Mouse (Mus musculus) CH12.LX (cell line): Measurements from ENCODE around the gene Gm20547. TPM values are rescaled to one million over a fixed set of nuclear protein-coding genes. Genes with fewer than 3 reads are reported as not detected.
"Not testable (repeated sequence)": the region's sequence is repeated elsewhere in the genome, so short reads cannot be mapped to it uniquely, and the experiment has no call there.

Experiments
- DNase-seq: peaks from one replicate; pipeline ENCODE4 v3.0.0-alpha.2; 2013; ENCODE audit errors: extremely low read depth
- H3K27ac ChIP-seq: 2 replicates; pipeline ENCODE4 v1.5.1; 2012; ENCODE audit warnings: low read depth, mild to moderate bottlenecking, control low read depth, moderate library complexity; ENCODE audit not compliant: insufficient read depth
- H3K27me3 ChIP-seq: replicated peaks from 2 replicates; pipeline ENCODE3; 2012; ENCODE audit warnings: inconsistent platforms
- H3K36me3 ChIP-seq, 2 experiments: replicated peaks in 1 of 2; 2 replicates each; pipeline versions ENCODE3 to v1.6.1; 2012; ENCODE audit warnings: inconsistent platforms in 1 of 2, low read length in 1 of 2, mild to moderate bottlenecking in 1 of 2, mixed read lengths in 1 of 2, moderate library complexity in 1 of 2; ENCODE audit not compliant: control insufficient read depth in 1 of 2, insufficient read depth in 1 of 2
- H3K4me1 ChIP-seq, 2 experiments: 2 replicates each; pipeline ENCODE4 v1.6.1; 2012; ENCODE audit warnings: inconsistent platforms in 1 of 2, moderate library complexity in 1 of 2; ENCODE audit not compliant: insufficient read depth in 2 of 2, control insufficient read depth in 1 of 2
- H3K4me2 ChIP-seq: 2 replicates; pipeline ENCODE4 v1.6.1; 2012; ENCODE audit warnings: low read depth, mild to moderate bottlenecking, control low read depth; ENCODE audit not compliant: poor library complexity, insufficient read depth, severe bottlenecking
- H3K4me3 ChIP-seq, 3 experiments: fragments of 150-350 bp in 1 of 3; sonication (generic) in 1 of 3; replicated peaks in 1 of 3; 2 replicates each; pipeline versions ENCODE3 to v1.5.1; 2011 to 2012; ENCODE audit warnings: low read depth in 2 of 3, low read length in 2 of 3, mild to moderate bottlenecking in 2 of 3, moderate library complexity in 2 of 3, control low read depth in 1 of 3, improper control_type of control experiment in 1 of 3, inconsistent platforms in 1 of 3, mixed read lengths in 1 of 3; ENCODE audit not compliant: poor library complexity in 1 of 3
- H3K79me2 ChIP-seq: replicated peaks from 2 replicates; pipeline ENCODE4 v1.6.1; 2012; ENCODE audit warnings: mild to moderate bottlenecking, moderate library complexity; ENCODE audit not compliant: control insufficient read depth, poor library complexity, insufficient read depth, severe bottlenecking; ENCODE audit errors: extremely low read depth
- H3K9ac ChIP-seq: 2 replicates; pipeline ENCODE4 v1.6.1; 2012; ENCODE audit warnings: low read depth, mild to moderate bottlenecking, control low read depth, moderate library complexity; ENCODE audit not compliant: insufficient read depth
- H3K9me3 ChIP-seq: replicated peaks from 2 replicates; pipeline ENCODE3; 2012; ENCODE audit warnings: low read length, inconsistent platforms, mixed read lengths
- CHD1 ChIP-seq: IDR thresholded peaks from 2 replicates; pipeline ENCODE4 v1.6.1; 2012; ENCODE audit warnings: low read depth, low read length, improper control_type of control experiment, inconsistent platforms
- GABPA ChIP-seq: IDR thresholded peaks from 2 replicates; pipeline ENCODE4 v1.6.1; 2012; ENCODE audit warnings: low read depth, low read length, improper control_type of control experiment, inconsistent platforms; ENCODE audit not compliant: insufficient replicate concordance
- JUND ChIP-seq: conservative IDR thresholded peaks from 2 replicates; pipeline ENCODE4 v1.6.1; 2011; ENCODE audit warnings: low read depth, low read length, improper control_type of control experiment
- MAX ChIP-seq: IDR thresholded peaks from 2 replicates; pipeline ENCODE4 v1.6.1; 2011; ENCODE audit warnings: low read length, improper control_type of control experiment
- MYC ChIP-seq: IDR thresholded peaks from 2 replicates; pipeline ENCODE4 v1.6.1; 2011; ENCODE audit warnings: low read depth, mild to moderate bottlenecking, improper control_type of control experiment, low read length
- NELFE ChIP-seq: IDR thresholded peaks from 2 replicates; pipeline ENCODE4 v1.6.1; 2011; ENCODE audit warnings: low read depth, low read length, improper control_type of control experiment
- NRF1 ChIP-seq: IDR thresholded peaks from 2 replicates; pipeline ENCODE4 v1.6.1; 2014; ENCODE audit warnings: low read depth, mild to moderate bottlenecking, inconsistent platforms, low read length, improper control_type of control experiment, moderate library complexity
- PAX5 ChIP-seq: IDR thresholded peaks from 2 replicates; pipeline ENCODE4 v1.6.1; 2012; ENCODE audit warnings: low read length, inconsistent platforms, mixed read lengths
- RAD21 ChIP-seq: IDR thresholded peaks from 2 replicates; pipeline ENCODE4 v1.6.1; 2011; ENCODE audit warnings: low read depth, mild to moderate bottlenecking, low read length, improper control_type of control experiment, moderate library complexity
- SMC3 ChIP-seq: IDR thresholded peaks from 2 replicates; pipeline ENCODE4 v1.6.1; 2011; ENCODE audit warnings: low read depth, low read length, improper control_type of control experiment
- TBP ChIP-seq: conservative IDR thresholded peaks from 2 replicates; pipeline ENCODE4 v1.6.1; 2011; ENCODE audit warnings: low read depth, low read length, improper control_type of control experiment
- USF1 ChIP-seq: IDR thresholded peaks from 2 replicates; pipeline ENCODE4 v1.6.1; 2014; ENCODE audit warnings: low read depth, mild to moderate bottlenecking, inconsistent platforms, low read length, improper control_type of control experiment
- USF2 ChIP-seq: conservative IDR thresholded peaks from 2 replicates; pipeline ENCODE4 v1.6.1; 2011; ENCODE audit warnings: low read depth, low read length, improper control_type of control experiment
- ZKSCAN1 ChIP-seq: IDR thresholded peaks from 2 replicates; pipeline ENCODE4 v1.6.1; 2012; ENCODE audit warnings: low read depth, inconsistent platforms, low read length, improper control_type of control experiment, borderline replicate concordance
- ZNF384 ChIP-seq: IDR thresholded peaks from 2 replicates; pipeline ENCODE4 v1.6.1; 2012; ENCODE audit warnings: low read depth, low read length, improper control_type of control experiment, inconsistent platforms
- dilution Hi-C: fragments of 300-500 bp; cut with MboI; formaldehyde crosslinking; loops from 2 replicates; pipeline ENCODE4 v1.14.3; 2020; ENCODE audit warnings: low sequenced_read_pairs; ENCODE audit not compliant: extremely low pct_unique_long_range_greater_than_20kb, extremely low pct_ligation_motif_present
- in situ Hi-C: fragments of 300-500 bp; cut with MboI; formaldehyde crosslinking; loops from 3 replicates; pipeline ENCODE4 v1.14.3; 2019; ENCODE audit warnings: low sequenced_read_pairs, low pct_ligation_motif_present, low pct_unique_long_range_greater_than_20kb, mixed read lengths
- polyA plus RNA-seq: library from polyadenylated mRNA; unstranded; fragments of >175 nt; gene quantifications from 2 replicates; pipeline ENCODE4 v1.2.1, GENCODE M21; 2012; ENCODE audit warnings: low read depth; ENCODE audit not compliant: insufficient read length
- total RNA-seq, 2 experiments: library from RNA; depleted of rRNA; stranded (reverse); fragments of 300-350 nt in 1 of 2; fragments of >200 nt in 1 of 2; gene quantifications; 2 replicates each; pipeline ENCODE4 v1.2.3; 2012 to 2014

Gm20547 gene
- total and polyA plus RNA-seq, 3 experiments: not detected

DNA sequence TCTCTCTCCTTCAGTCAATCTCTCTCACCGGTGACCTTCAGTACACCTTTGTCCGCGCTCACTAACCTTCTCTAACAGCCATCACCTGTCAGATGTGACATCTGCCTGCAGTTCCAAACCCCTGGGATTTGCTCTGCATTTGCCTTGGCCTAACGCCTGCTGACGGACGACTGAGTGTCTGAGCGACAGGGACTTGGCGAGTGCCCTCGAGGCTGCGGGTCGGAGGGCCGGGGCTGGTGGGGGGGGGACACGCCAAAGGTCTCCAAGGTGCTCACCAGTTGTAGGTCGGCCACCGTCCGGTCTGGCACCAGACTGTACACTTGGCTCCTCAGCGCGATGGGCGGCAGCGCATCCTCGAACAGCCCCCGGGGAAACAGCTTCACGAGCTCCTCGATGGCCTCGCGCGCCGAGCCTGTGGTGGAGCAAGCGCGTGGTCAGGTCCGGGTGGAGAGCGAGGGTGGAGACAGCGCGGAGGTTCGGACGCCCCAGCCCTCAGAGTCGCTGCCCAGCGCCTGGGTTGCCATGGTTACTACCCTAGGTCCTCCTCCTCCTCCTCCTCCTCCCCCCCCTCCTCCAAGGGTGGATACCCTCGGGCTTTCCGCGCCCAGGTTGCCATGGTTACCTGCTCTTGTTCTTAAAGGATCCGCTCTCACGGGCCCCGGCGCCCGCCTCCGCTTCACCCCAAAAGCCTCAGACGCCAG is 45.5 kb downstream of the Gm20547 start:
- DNase-seq: no peak
- Histone ChIP-seq H3K27me3 (no peaks in the 10 kb centered on the region), H3K27ac (no peak overlapping the region), H3K9me3 (peaks cover 5% of the 10 kb centered on the region), H3K36me3 (peaks cover 41 to 68% of the 10 kb centered on the region in 2 experiments), H3K9ac (peak overlapping the region; percentile 22), H3K4me3 (peak overlapping the region; percentile 77 to 91 (median 87)), H3K4me2 (peak overlapping the region; percentile 80), H3K4me1 (peaks cover 7 to 28% of the 10 kb centered on the region in 2 experiments; a peak in 3 of 4 replicates), H3K79me2 (peaks cover 3% of the 10 kb centered on the region; the same call in 1 of the 2 replicates)
- dilution Hi-C loops: no loop called here
- no peak for TF ChIP-seq CHD1
- TF ChIP-seq JUND: no peak
- no peak; the same call in 1 of the 2 replicates for TF ChIP-seq NRF1
- no peak for TF ChIP-seq USF1
- TF ChIP-seq GABPA: no peak
- no peak for TF ChIP-seq RAD21
- no peak for TF ChIP-seq ZNF384
- no peak for TF ChIP-seq ZKSCAN1
- no peak for TF ChIP-seq MYC
- TF ChIP-seq SMC3: no peak
- TF ChIP-seq USF2: no peak
- no peak for TF ChIP-seq MAX
- no peak for TF ChIP-seq NELFE
- no peak for TF ChIP-seq TBP
- no peak for TF ChIP-seq PAX5
- in situ Hi-C loops: no loop called here

DNA sequence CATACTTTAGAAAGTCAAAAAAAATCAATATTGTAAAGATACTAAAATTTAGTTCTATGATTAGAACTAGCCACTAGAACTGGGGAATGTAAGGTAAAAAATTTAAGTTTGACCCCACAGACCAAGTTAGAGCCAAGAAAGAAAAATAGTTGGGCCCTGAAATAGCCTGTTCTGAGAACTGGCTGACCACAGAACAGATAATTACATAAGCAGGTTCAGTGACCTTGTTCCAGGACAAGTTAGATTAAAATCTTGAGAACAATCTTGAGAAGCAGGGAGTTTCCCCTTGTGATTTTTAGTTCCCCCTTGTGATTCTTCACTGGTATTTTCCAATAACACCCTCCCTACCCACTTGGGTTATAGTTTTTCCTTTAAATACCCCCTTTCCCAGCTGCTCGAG is 51.1 kb downstream of the Gm20547 start:
- H3K4me1 ChIP-seq, H3K4me3 ChIP-seq, H3K27me3 ChIP-seq, H3K9ac ChIP-seq, H3K27ac ChIP-seq, in situ Hi-C loops, H3K79me2 ChIP-seq, H3K4me2 ChIP-seq, DNase-seq, dilution Hi-C loops: not testable (repeated sequence)
- Histone ChIP-seq H3K36me3 (peaks cover 50 to 73% of the 10 kb centered on the region in 2 experiments), H3K9me3 (peaks cover 22% of the 10 kb centered on the region)
